Mouse (Mus musculus): ENCODE data around the gene Stard5. TPM values are rescaled to one million over a fixed set of nuclear protein-coding genes. Genes with fewer than 3 reads are reported as not detected.

Stard5 gene
- polyA plus RNA-seq, 1 experiment, result 37.0 TPM

- no peak for TF ChIP-seq CTCF (IDR thresholded peaks at IDR 0.05; ENCODE audit: low read depth, low read length)
- H3K27ac ChIP-seq (ENCODE audit: insufficient read depth, low read depth, low read length), result peak overlapping the region; percentile 95
- H3K4me3 ChIP-seq (ENCODE audit: insufficient read depth, low read length), result peak overlapping the region; percentile 25
- peaks cover 34% of the 10 kb centered on the region for H3K4me1 ChIP-seq (ENCODE audit: control insufficient read depth, insufficient read depth, low read length)
Measured at GRCm38 (mm10) chr7:83659159-83660065, 27.7 kb downstream of the Stard5 start.

DNA sequence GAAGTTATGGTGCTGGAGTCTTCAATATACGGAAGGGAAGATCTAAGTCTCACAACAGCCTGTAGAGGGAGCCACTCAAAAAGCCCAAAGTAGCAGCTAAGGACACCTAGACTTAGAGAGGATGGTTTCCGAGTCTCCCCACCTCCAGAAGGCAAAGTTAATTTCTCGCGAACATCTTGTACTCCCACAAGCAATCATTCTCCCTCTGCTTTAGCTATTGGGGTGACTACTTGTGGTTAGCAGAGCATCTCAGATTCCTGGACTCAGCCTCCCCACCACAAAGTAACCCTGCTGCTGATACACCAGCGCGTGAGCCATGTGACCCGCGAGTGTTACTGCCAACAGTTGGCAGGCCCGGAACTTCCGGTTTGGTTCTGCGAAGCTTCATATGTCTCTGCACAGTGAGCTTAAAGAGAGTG lies 28.5 kb downstream of the Stard5 start:
- H3K4me3 ChIP-seq (ENCODE audit: insufficient read depth, low read length), result no peak overlapping the region
- TF ChIP-seq CTCF (IDR thresholded peaks at IDR 0.05; ENCODE audit: low read depth, low read length) (no peak), POLR2A (IDR thresholded peaks at IDR 0.05; ENCODE audit: borderline replicate concordance, low read depth, low read length) (no peak)
- peaks cover 34% of the 10 kb centered on the region for H3K4me1 ChIP-seq (ENCODE audit: control insufficient read depth, insufficient read depth, low read length)
- H3K27ac ChIP-seq (ENCODE audit: insufficient read depth, low read depth, low read length), result peak overlapping the region; percentile 95

GRCm38 (mm10) chr7:83661031-83661430 lies 29.3 kb downstream of the Stard5 start:
- Histone ChIP-seq H3K4me3 (ENCODE audit: insufficient read depth, low read length) (no peak overlapping the region), H3K4me1 (ENCODE audit: control insufficient read depth, insufficient read depth, low read length) (peaks cover 29% of the 10 kb centered on the region), H3K27ac (ENCODE audit: insufficient read depth, low read depth, low read length) (no peak overlapping the region)
- TF ChIP-seq CTCF (IDR thresholded peaks at IDR 0.05; ENCODE audit: low read depth, low read length) (no peak), POLR2A (IDR thresholded peaks at IDR 0.05; ENCODE audit: borderline replicate concordance, low read depth, low read length) (no peak)

- TF ChIP-seq POLR2A (IDR thresholded peaks at IDR 0.05; ENCODE audit: borderline replicate concordance, low read depth, low read length) (no peak), CTCF (IDR thresholded peaks at IDR 0.05; ENCODE audit: low read depth, low read length) (no peak)
- H3K4me3 ChIP-seq (ENCODE audit: insufficient read depth, low read length), result no peak overlapping the region
- H3K27ac ChIP-seq (ENCODE audit: insufficient read depth, low read depth, low read length), result no peak overlapping the region
- peaks cover 26% of the 10 kb centered on the region for H3K4me1 ChIP-seq (ENCODE audit: control insufficient read depth, insufficient read depth, low read length)
Measured at GRCm38 (mm10) chr7:83661763-83662162, 30.0 kb downstream of the Stard5 start.

DNA sequence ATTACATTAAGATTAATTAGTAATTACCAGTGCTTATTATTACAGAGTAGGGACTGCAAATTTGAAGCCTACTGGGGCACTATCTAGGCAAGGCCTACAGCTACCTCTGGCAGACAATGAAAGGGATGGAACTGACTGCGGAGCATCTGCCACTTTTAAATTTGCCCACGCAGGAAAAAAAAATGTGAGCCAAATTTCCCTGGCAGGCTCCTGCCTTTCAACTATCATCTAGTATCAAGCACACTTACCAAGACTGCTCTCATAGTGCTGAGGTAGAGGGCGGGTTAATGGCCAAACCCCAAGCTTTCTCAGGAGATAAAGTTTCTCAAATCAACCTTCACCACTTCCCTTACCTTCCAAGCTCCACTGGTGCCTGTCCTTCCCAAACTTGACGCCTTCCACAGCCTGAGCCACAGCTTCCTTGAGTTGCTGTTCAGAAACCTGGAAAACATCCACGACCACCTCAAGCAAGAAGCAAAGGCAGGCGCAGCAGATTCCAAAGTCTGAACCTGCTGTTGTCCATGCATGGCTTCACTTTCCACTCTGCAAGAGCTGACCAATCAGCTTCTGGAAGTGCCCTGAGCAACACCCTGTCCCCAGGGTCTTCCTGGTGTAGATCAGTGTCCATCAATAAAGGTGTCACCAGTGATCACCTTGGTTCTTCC lies 31.1 kb downstream of the Stard5 start:
- TF ChIP-seq CTCF (IDR thresholded peaks at IDR 0.05; ENCODE audit: low read depth, low read length), result no peak
- TF ChIP-seq POLR2A (IDR thresholded peaks at IDR 0.05; ENCODE audit: borderline replicate concordance, low read depth, low read length), result no peak
- no peak overlapping the region for H3K4me3 ChIP-seq (ENCODE audit: insufficient read depth, low read length)
- no peak overlapping the region for H3K27ac ChIP-seq (ENCODE audit: insufficient read depth, low read depth, low read length)
- peaks cover 24% of the 10 kb centered on the region for H3K4me1 ChIP-seq (ENCODE audit: control insufficient read depth, insufficient read depth, low read length)

DNA sequence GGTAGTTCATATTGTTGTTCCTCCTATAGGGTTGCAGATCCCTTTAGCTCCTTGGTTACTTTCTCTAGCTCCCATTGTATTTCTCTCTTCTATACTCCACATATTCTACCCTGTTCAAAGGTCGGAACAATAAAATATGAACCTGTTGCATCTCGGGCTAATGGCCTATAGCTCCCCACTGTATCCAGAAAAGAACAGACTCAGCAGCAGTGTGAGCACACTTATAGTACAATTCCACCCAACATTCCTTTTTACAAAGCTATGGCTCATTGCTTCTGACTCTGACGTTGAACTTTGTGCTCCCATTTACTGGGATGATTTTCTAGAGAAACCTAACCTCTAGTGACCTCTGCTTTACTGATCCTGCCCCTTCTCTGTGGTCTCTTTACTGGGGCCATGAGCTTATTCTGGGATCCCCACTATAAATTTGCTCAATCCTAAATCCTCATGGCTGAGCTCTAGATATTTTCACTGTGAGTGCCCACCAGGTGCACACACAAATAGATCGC lies 34.4 kb downstream of the Stard5 start:
- Histone ChIP-seq H3K4me1 (ENCODE audit: control insufficient read depth, insufficient read depth, low read length) (peaks cover 17% of the 10 kb centered on the region), H3K27ac (ENCODE audit: insufficient read depth, low read depth, low read length) (no peak overlapping the region), H3K4me3 (ENCODE audit: insufficient read depth, low read length) (no peak overlapping the region)
- TF ChIP-seq CTCF (IDR thresholded peaks at IDR 0.05; ENCODE audit: low read depth, low read length), result no peak

DNA sequence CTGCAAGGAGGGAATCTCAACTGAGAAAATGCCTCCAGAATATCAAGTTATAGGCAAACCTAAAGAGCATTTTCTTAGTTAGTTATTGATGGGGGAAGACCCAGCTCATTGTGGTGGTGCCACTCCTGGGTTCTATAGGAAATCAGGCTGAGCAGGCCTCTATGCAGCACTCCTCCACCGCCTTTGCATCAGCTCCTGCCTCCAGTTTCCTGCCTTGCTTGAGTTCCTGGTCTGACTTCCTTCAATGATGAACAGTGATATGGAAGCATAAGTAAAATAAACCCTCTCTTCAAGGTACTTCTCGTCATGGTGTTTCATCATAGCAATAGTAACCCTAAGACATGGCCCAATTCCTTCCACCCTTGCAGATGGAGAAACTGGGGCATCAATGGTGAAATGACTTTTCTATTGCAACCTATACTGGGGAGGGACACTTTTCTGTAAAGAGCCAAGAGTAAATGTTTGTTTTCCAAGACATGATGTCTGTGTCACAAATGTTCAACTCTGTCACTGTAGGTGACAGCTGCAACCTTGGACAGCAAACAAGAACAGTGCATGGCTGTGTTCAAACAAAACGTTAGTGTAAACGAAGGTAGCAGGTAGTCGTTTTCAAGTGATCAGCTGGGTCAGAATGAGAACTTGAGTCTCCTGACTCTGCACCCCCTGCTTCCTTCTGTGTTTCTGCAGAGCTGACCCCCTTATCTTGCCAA lies 36.3 kb downstream of the Stard5 start:
- no peak overlapping the region for H3K4me3 ChIP-seq (ENCODE audit: insufficient read depth, low read length)
- H3K27ac ChIP-seq (ENCODE audit: insufficient read depth, low read depth, low read length), result no peak overlapping the region
- no peak for TF ChIP-seq POLR2A (IDR thresholded peaks at IDR 0.05; ENCODE audit: borderline replicate concordance, low read depth, low read length)
- no peak for TF ChIP-seq CTCF (IDR thresholded peaks at IDR 0.05; ENCODE audit: low read depth, low read length)
- peaks cover 17% of the 10 kb centered on the region for H3K4me1 ChIP-seq (ENCODE audit: control insufficient read depth, insufficient read depth, low read length)

- TF ChIP-seq POLR2A (IDR thresholded peaks at IDR 0.05; ENCODE audit: borderline replicate concordance, low read depth, low read length) (no peak), CTCF (IDR thresholded peaks at IDR 0.05; ENCODE audit: low read depth, low read length) (peak; percentile 36; the same call in 1 of the 2 replicates)
- peaks cover 17% of the 10 kb centered on the region for H3K4me1 ChIP-seq (ENCODE audit: control insufficient read depth, insufficient read depth, low read length)
- H3K27ac ChIP-seq (ENCODE audit: insufficient read depth, low read depth, low read length), result no peak overlapping the region
- H3K4me3 ChIP-seq (ENCODE audit: insufficient read depth, low read length), result no peak overlapping the region
Measured at GRCm38 (mm10) chr7:83668724-83669123, 37.0 kb downstream of the Stard5 start.

DNA sequence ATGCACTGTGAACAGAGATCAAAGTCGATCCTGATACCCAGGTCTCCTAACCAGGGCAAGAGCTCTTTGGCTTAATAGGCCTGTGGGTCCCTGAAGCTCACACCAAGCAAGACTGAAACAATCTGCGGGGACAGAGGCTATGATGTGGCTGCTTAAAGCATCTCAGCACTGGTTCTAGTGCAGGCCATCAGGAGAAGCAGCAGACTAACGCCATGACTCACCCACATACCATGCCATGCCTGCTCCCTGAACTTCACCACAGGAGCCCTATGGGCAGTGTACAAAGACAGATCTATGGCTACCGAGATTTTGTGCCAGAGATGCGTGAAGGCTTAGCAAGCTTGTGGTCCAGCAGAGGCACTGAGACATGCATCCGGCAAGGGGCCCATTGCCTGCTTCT lies 39.8 kb downstream of the Stard5 start:
- Histone ChIP-seq H3K4me1 (ENCODE audit: control insufficient read depth, insufficient read depth, low read length) (peaks cover 9% of the 10 kb centered on the region), H3K27ac (ENCODE audit: insufficient read depth, low read depth, low read length) (no peak overlapping the region), H3K4me3 (ENCODE audit: insufficient read depth, low read length) (no peak overlapping the region)
- TF ChIP-seq POLR2A (IDR thresholded peaks at IDR 0.05; ENCODE audit: borderline replicate concordance, low read depth, low read length) (no peak), CTCF (IDR thresholded peaks at IDR 0.05; ENCODE audit: low read depth, low read length) (no peak)
